Mouse (Mus musculus): ENCODE results near the gene Nt5dc2.

DNA sequence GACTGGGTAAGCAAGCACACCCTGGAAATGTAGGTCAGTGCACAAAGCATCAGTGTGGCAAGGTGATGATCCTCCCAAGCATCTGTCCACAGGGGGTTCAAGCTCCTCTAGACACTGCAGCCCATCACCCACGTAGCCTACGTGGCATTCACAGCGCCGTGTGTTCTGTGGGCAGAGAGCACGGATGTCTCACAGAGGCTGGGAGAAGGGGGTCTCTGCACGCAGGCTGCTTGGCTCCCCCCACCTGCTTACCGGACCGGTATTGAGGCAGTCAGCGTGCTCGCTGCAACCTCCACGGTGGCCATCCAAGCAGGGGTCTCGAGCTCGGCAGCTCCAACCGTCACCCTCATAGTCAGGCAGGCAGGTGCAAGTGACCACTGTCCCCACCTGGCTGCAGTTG is 10.2 kb downstream of the Nt5dc2 start:
- TF ChIP-seq CTCF (IDR thresholded peaks at IDR 0.05; ENCODE audit: low read depth, low read length) (no peak), GATA1 (IDR thresholded peaks at IDR 0.05; ENCODE audit: borderline replicate concordance, low read length) (no peak), POLR2AphosphoS5 (IDR thresholded peaks at IDR 0.05; ENCODE audit: insufficient replicate concordance, low read depth, low read length) (no peak)

Data from G1E (cell line).